Mouse (Mus musculus): ENCODE measurements around the gene Ptpra.
"Not testable (repeated sequence)": the region's sequence is repeated elsewhere in the genome, so short reads cannot be mapped to it uniquely, and the experiment has no call there.

Ptpra gene

GRCm38 (mm10) chr2:130488600-130488999, 38.5 kb downstream of the Ptpra start:
- no peak for DNase-seq (ENCODE audit: low spot score in 2 of 2)

GRCm38 (mm10) chr2:130491162-130491561, 41.1 kb downstream of the Ptpra start:
- no peak for DNase-seq (ENCODE audit: low spot score in 2 of 2)

GRCm38 (mm10) chr2:130491587-130491986, 41.5 kb downstream of the Ptpra start:
- peak; percentile 56 to 79 for DNase-seq (ENCODE audit: low spot score in 2 of 2)

GRCm38 (mm10) chr2:130495114-130495513, 45.0 kb downstream of the Ptpra start:
- not testable (repeated sequence) for DNase-seq (ENCODE audit: low spot score in 2 of 2)

GRCm38 (mm10) chr2:130496037-130496436, 46.0 kb downstream of the Ptpra start:
- DNase-seq (ENCODE audit: low spot score in 2 of 2), result peak; percentile 38 to 54

- DNase-seq (ENCODE audit: low spot score in 2 of 2), result no peak
Measured at GRCm38 (mm10) chr2:130496931-130497330, 46.9 kb downstream of the Ptpra start.

GRCm38 (mm10) chr2:130499546-130499945, 49.5 kb downstream of the Ptpra start:
- no peak for DNase-seq (ENCODE audit: low spot score in 2 of 2)

- DNase-seq (ENCODE audit: low spot score in 2 of 2), result no peak
Measured at GRCm38 (mm10) chr2:130501556-130501955, 51.5 kb downstream of the Ptpra start.

GRCm38 (mm10) chr2:130511616-130512015, 61.5 kb downstream of the Ptpra start:
- DNase-seq (ENCODE audit: low spot score in 2 of 2), result not testable (repeated sequence)

- DNase-seq (ENCODE audit: low spot score in 2 of 2), result no peak
Measured at GRCm38 (mm10) chr2:130513907-130514306, 63.8 kb downstream of the Ptpra start.

- no peak for DNase-seq (ENCODE audit: low spot score in 2 of 2)
Measured at GRCm38 (mm10) chr2:130515791-130516190, 65.7 kb downstream of the Ptpra start.

- DNase-seq (ENCODE audit: low spot score in 2 of 2), result no peak
Measured at GRCm38 (mm10) chr2:130521927-130522326, 71.8 kb downstream of the Ptpra start.

- DNase-seq (ENCODE audit: low spot score in 2 of 2), result not testable (repeated sequence)
Measured at GRCm38 (mm10) chr2:130525480-130525879, 75.4 kb downstream of the Ptpra start.

GRCm38 (mm10) chr2:130528457-130528856, 78.4 kb downstream of the Ptpra start:
- no peak for DNase-seq (ENCODE audit: low spot score in 2 of 2)

GRCm38 (mm10) chr2:130529290-130529689, 79.2 kb downstream of the Ptpra start:
- DNase-seq (ENCODE audit: low spot score in 2 of 2), result no peak

- DNase-seq (ENCODE audit: low spot score in 2 of 2), result no peak
Measured at GRCm38 (mm10) chr2:130529925-130530324, 79.8 kb downstream of the Ptpra start.

- DNase-seq (ENCODE audit: low spot score in 2 of 2), result no peak
Measured at GRCm38 (mm10) chr2:130532201-130532600, 82.1 kb downstream of the Ptpra start.

- DNase-seq (ENCODE audit: low spot score in 2 of 2), result no peak
Measured at GRCm38 (mm10) chr2:130535017-130535416, 84.9 kb downstream of the Ptpra start.

GRCm38 (mm10) chr2:130536890-130537289, 86.8 kb downstream of the Ptpra start:
- DNase-seq (ENCODE audit: low spot score in 2 of 2), result no peak

- no peak for DNase-seq (ENCODE audit: low spot score in 2 of 2)
Measured at GRCm38 (mm10) chr2:130538876-130539546, 88.9 kb downstream of the Ptpra start.

GRCm38 (mm10) chr2:130540266-130540665, 90.2 kb downstream of the Ptpra start:
- no peak for DNase-seq (ENCODE audit: low spot score in 2 of 2)

GRCm38 (mm10) chr2:130546957-130547356, 96.9 kb downstream of the Ptpra start:
- DNase-seq (ENCODE audit: low spot score in 2 of 2), result no peak

GRCm38 (mm10) chr2:130554841-130555240, 104.8 kb downstream of the Ptpra start:
- DNase-seq (ENCODE audit: low spot score in 2 of 2), result no peak

- DNase-seq (ENCODE audit: low spot score in 2 of 2), result no peak
Measured at GRCm38 (mm10) chr2:130556292-130556691, 106.2 kb downstream of the Ptpra start.

Measured in left cerebral cortex, adult 9 months (tissue).